Mouse (Mus musculus) urinary bladder, postnatal 4 days (tissue): ENCODE measurements around the gene Hsph1.

ENCODE experiments used
- DNase-seq, 2 experiments: peaks; one replicate each; pipeline ENCODE4 v3.0.0; 2021 to 2022; ENCODE audit warnings: low spot score in 2 of 2

The Hsph1 gene

GRCm38 (mm10) chr5:149588814-149589534 is 47.2 kb downstream of the Hsph1 start:
- no peak for DNase-seq

- no peak for DNase-seq
These were observed 48.8 kb downstream of the Hsph1 start for GRCm38 (mm10) chr5:149587327-149587895.

GRCm38 (mm10) chr5:149585910-149586309 is 50.3 kb downstream of the Hsph1 start:
- DNase-seq = no peak

DNA sequence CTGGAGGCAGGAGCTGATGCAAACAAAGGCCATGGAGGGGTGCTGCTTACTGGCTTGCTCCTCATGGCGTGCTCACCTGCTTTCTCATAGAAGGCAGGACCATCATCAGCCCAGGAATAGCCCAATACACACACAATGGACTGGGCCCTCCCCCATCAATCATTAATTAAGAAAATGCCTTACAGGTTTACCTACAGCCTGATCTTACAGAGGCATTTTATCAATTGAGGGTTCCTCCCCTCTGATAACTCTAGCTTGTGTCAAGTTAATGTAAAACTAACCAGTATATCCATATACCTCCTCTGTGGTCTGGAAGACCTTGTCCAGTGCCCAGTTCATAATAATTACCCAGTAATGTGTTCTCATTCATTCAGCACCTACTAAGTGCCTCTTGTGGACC is 50.9 kb downstream of the Hsph1 start:
- DNase-seq = no peak

GRCm38 (mm10) chr5:149584154-149584655 is 52.0 kb downstream of the Hsph1 start:
- DNase-seq = no peak

GRCm38 (mm10) chr5:149583507-149583906 is 52.7 kb downstream of the Hsph1 start:
- no peak for DNase-seq

DNA sequence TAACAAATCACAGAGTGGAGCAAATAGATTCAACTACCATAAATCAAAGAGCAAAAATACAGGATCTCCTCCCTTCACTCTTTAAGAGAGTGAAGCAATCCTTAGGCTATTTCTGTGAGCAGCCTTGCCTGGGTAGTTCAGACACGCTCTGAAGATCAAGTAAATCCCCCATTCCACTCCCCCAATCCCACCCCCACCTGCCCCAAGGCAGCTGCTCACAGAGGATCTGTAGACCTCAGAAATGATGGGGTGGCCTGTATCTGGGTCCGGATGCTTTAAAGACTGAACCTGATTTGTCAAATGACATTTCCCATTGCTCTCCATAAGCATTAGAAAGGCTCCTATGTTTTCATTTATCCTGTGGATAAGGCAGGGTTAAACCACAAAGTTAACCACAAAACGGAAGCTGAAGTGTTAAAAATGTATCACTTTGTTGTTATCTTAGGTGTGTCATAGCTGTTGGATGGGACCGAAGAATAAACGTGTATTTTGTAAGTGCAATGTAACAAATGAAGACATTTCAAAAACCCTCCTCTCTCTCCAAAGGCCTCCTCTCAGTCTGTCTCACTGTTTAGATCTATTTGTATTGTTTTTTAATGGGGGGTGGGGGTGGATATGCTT is 53.4 kb downstream of the Hsph1 start:
- DNase-seq = no peak

DNA sequence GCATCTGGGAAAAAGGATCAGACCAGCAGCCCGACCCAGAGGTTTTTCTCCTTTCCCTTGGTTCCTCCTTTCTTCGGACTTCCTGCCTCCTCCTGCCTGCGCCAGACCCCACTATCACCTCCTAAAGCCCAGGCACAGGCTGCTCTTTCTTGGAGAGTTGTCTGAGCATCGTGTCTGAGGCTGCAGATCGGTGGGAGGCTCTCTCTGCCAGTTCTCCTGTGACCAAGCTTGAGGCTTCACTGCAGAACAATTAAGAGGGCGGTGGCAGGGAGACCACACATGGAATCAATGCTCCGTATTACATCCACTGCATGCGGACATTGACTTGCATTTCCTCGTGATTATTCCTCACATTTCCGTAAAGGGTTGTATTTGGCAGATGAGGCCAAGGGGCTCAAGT is 58.7 kb downstream of the Hsph1 start:
- DNase-seq = no peak

GRCm38 (mm10) chr5:149576977-149577376 is 59.2 kb downstream of the Hsph1 start:
- DNase-seq = no peak

- DNase-seq = no peak
These were observed 67.2 kb downstream of the Hsph1 start for GRCm38 (mm10) chr5:149568993-149569392.

GRCm38 (mm10) chr5:149566957-149567356 is 69.2 kb downstream of the Hsph1 start:
- no peak for DNase-seq

GRCm38 (mm10) chr5:149566026-149566425 is 70.2 kb downstream of the Hsph1 start:
- DNase-seq = no peak
